Mouse (Mus musculus): ENCODE results near the gene Pde6h. TPM values are rescaled to one million over a fixed set of nuclear protein-coding genes. Genes with fewer than 3 reads are reported as not detected.
A peak's percentile ranks its signal among the peaks of the same experiment; 100 is the strongest.
"Not testable (repeated sequence)": the region's sequence is repeated elsewhere in the genome, so short reads cannot be mapped to it uniquely, and the experiment has no call there.

Gene Pde6h
- polyA plus RNA-seq, 1 experiment from 2014 or later, result 0.09 TPM

DNA sequence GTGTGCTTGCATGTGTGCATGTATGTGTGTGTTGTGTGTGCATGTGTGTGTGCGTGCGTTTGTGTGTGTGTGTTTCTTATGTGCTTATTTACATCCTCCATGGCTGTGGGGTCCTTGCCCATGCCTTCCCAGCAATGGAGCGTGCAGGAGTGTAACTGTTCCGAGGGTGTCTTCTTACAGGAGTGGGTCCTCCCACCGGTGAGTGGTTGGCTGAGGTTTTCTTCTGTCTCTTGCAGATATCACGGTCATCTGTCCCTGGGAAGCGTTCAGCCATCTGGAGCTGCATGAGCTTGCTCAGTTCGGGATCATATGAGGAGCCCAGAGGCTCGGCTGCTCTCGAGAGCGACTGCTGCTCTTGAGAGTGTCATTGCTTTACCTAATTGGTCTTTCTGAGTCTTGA lies 39.3 kb downstream of the Pde6h start:
- WGBS, result 75% methylated on average over 11 of the region's 11 CpGs
- Histone ChIP-seq H3K4me1 (ENCODE audit: control insufficient read depth, insufficient read depth, low read length) (no peaks in the 10 kb centered on the region), H3K4me2 (replicated peaks; ENCODE audit: low read depth, low read length) (no peak overlapping the region), H3K9me3 (ENCODE audit: control insufficient read depth, low read depth, low read length) (no peaks in the 10 kb centered on the region), H3K4me3 (ENCODE audit: low read depth, low read length) (no peak overlapping the region), H3K27ac (ENCODE audit: low read length) (no peak overlapping the region), H3K36me3 (ENCODE audit: control insufficient read depth, insufficient read depth, low read length) (no peaks in the 10 kb centered on the region), H3K9ac (replicated peaks; ENCODE audit: low read depth, low read length) (no peak overlapping the region), H3K27me3 (ENCODE audit: control insufficient read depth, insufficient read depth, low read length) (no peaks in the 10 kb centered on the region)
- no peak for ATAC-seq (ENCODE audit: insufficient number of reproducible peaks, insufficient read depth, low FRiP score, low read depth)

GRCm38 (mm10) chr6:136964609-136965510 lies 41.2 kb downstream of the Pde6h start:
- Histone ChIP-seq H3K9ac (replicated peaks; ENCODE audit: low read depth, low read length) (no peak overlapping the region), H3K9me3 (ENCODE audit: control insufficient read depth, low read depth, low read length) (no peaks in the 10 kb centered on the region), H3K4me1 (ENCODE audit: control insufficient read depth, insufficient read depth, low read length) (no peaks in the 10 kb centered on the region), H3K4me2 (replicated peaks; ENCODE audit: low read depth, low read length) (no peak overlapping the region), H3K27ac (ENCODE audit: low read length) (no peak overlapping the region), H3K36me3 (ENCODE audit: control insufficient read depth, insufficient read depth, low read length) (no peaks in the 10 kb centered on the region), H3K4me3 (ENCODE audit: low read depth, low read length) (no peak overlapping the region), H3K27me3 (ENCODE audit: control insufficient read depth, insufficient read depth, low read length) (no peaks in the 10 kb centered on the region)
- ATAC-seq (ENCODE audit: insufficient number of reproducible peaks, insufficient read depth, low FRiP score, low read depth), result no peak
- WGBS, result 62% methylated on average over 13 of the region's 13 CpGs

- 66% methylated on average over 10 of the region's 10 CpGs for WGBS
- no peak overlapping the region for H3K4me2 ChIP-seq (replicated peaks; ENCODE audit: low read depth, low read length)
- no peak overlapping the region for H3K4me3 ChIP-seq (ENCODE audit: low read depth, low read length)
- H3K36me3 ChIP-seq (ENCODE audit: control insufficient read depth, insufficient read depth, low read length), result no peaks in the 10 kb centered on the region
- no peak overlapping the region for H3K9ac ChIP-seq (replicated peaks; ENCODE audit: low read depth, low read length)
- H3K4me1 ChIP-seq (ENCODE audit: control insufficient read depth, insufficient read depth, low read length), result no peaks in the 10 kb centered on the region
- no peaks in the 10 kb centered on the region for H3K27me3 ChIP-seq (ENCODE audit: control insufficient read depth, insufficient read depth, low read length)
- no peaks in the 10 kb centered on the region for H3K9me3 ChIP-seq (ENCODE audit: control insufficient read depth, low read depth, low read length)
- ATAC-seq (ENCODE audit: insufficient number of reproducible peaks, insufficient read depth, low FRiP score, low read depth), result no peak
- no peak overlapping the region for H3K27ac ChIP-seq (ENCODE audit: low read length)
Observed at GRCm38 (mm10) chr6:136965912-136966311, 42.3 kb downstream of the Pde6h start.

- H3K4me3 ChIP-seq (ENCODE audit: low read depth, low read length), result no peak overlapping the region
- ATAC-seq (ENCODE audit: insufficient number of reproducible peaks, insufficient read depth, low FRiP score, low read depth), result no peak
- H3K27me3 ChIP-seq (ENCODE audit: control insufficient read depth, insufficient read depth, low read length), result no peaks in the 10 kb centered on the region
- H3K9ac ChIP-seq (replicated peaks; ENCODE audit: low read depth, low read length), result no peak overlapping the region
- no peaks in the 10 kb centered on the region for H3K36me3 ChIP-seq (ENCODE audit: control insufficient read depth, insufficient read depth, low read length)
- H3K4me1 ChIP-seq (ENCODE audit: control insufficient read depth, insufficient read depth, low read length), result no peaks in the 10 kb centered on the region
- 72% methylated on average over 4 of the region's 4 CpGs for WGBS
- no peak overlapping the region for H3K27ac ChIP-seq (ENCODE audit: low read length)
- H3K4me2 ChIP-seq (replicated peaks; ENCODE audit: low read depth, low read length), result no peak overlapping the region
- no peaks in the 10 kb centered on the region for H3K9me3 ChIP-seq (ENCODE audit: control insufficient read depth, low read depth, low read length)
Observed at GRCm38 (mm10) chr6:136967466-136967865, 43.8 kb downstream of the Pde6h start.

GRCm38 (mm10) chr6:136968877-136969276 lies 45.2 kb downstream of the Pde6h start:
- not testable (repeated sequence) for H3K9me3 ChIP-seq (ENCODE audit: control insufficient read depth, low read depth, low read length); H3K27me3 ChIP-seq (ENCODE audit: control insufficient read depth, insufficient read depth, low read length); H3K4me2 ChIP-seq (replicated peaks; ENCODE audit: low read depth, low read length); H3K36me3 ChIP-seq (ENCODE audit: control insufficient read depth, insufficient read depth, low read length); ATAC-seq (ENCODE audit: insufficient number of reproducible peaks, insufficient read depth, low FRiP score, low read depth); H3K9ac ChIP-seq (replicated peaks; ENCODE audit: low read depth, low read length); H3K4me1 ChIP-seq (ENCODE audit: control insufficient read depth, insufficient read depth, low read length); H3K4me3 ChIP-seq (ENCODE audit: low read depth, low read length); H3K27ac ChIP-seq (ENCODE audit: low read length)
- 15% methylated on average over 3 of the region's 4 CpGs for WGBS

DNA sequence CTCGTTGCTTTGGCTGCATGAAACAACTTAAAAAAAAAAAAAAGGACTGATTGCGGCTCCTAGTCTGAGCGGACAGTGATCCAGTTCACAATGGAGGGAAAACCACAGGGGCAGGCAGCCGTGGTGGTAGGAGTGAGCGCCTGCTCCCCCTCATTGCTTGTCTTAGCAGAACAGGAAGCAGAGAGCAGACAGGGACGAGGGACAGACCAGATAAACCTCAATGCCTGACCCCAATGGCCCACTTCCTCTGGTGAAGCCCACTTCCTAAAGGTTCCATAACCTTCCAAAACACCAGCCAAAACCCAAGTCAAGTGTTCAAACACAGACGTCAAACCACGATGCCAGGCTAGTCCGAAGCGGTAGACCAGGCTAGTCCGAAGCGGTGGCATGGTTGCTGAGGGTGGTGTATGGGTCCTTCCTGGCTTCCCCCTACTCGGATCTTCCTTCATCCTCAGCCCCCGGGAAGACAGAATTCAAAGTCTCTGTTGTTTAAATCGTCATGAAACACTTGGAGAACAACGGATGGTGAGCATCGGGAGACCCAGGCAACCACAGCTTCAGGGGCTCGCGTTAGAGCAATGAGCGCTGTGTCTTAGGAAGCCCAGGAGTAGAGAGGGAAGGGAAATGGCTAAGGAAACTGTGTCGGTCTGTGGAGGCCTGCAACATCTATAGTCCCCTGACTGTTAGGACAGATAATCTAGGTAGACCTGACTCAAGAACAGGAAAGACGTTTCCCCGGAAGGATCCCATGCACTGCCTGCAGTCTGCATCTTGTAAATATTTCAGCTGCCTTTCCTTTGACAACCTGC lies 55.8 kb downstream of the Pde6h start:
- WGBS, result 80% methylated on average over 23 of the region's 23 CpGs
- no peak overlapping the region for H3K4me2 ChIP-seq (replicated peaks; ENCODE audit: low read depth, low read length)
- no peaks in the 10 kb centered on the region for H3K36me3 ChIP-seq (ENCODE audit: control insufficient read depth, insufficient read depth, low read length)
- H3K4me3 ChIP-seq (ENCODE audit: low read depth, low read length), result no peak overlapping the region
- H3K9ac ChIP-seq (replicated peaks; ENCODE audit: low read depth, low read length), result no peak overlapping the region
- no peaks in the 10 kb centered on the region for H3K9me3 ChIP-seq (ENCODE audit: control insufficient read depth, low read depth, low read length)
- no peak for ATAC-seq (ENCODE audit: insufficient number of reproducible peaks, insufficient read depth, low FRiP score, low read depth)
- no peaks in the 10 kb centered on the region for H3K27me3 ChIP-seq (ENCODE audit: control insufficient read depth, insufficient read depth, low read length)
- H3K4me1 ChIP-seq (ENCODE audit: control insufficient read depth, insufficient read depth, low read length), result 0 out of 2 replicates have a peak, but pooled peaks cover 4% of the 10 kb centered on the region
- no peak overlapping the region for H3K27ac ChIP-seq (ENCODE audit: low read length)

DNA sequence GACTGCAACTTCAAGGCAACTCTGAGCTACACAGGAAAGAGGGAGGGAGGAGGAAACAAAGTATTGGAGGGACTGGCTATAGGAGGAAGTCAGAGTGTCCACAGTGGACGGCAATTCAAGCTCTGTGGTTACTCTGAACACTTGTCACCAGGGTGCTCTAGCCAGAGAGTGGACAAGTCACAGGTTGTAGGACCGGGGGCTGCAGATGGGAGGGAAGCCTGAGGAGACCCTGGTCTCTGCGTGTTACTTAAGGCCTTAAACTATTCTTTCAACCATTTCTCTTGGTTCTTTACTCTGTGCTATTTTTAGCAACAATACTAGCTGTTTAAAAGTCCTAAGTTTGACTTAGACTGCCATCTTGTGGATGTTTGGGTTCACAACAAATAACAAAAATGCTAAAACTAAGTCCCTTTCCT lies 56.7 kb downstream of the Pde6h start:
- H3K4me1 ChIP-seq (ENCODE audit: control insufficient read depth, insufficient read depth, low read length), result peaks cover 7% of the 10 kb centered on the region; the same call in 1 of the 2 replicates
- no peaks in the 10 kb centered on the region for H3K9me3 ChIP-seq (ENCODE audit: control insufficient read depth, low read depth, low read length)
- no peak overlapping the region for H3K4me2 ChIP-seq (replicated peaks; ENCODE audit: low read depth, low read length)
- no peak overlapping the region; the same call in 1 of the 2 replicates for H3K9ac ChIP-seq (replicated peaks; ENCODE audit: low read depth, low read length)
- ATAC-seq (ENCODE audit: insufficient number of reproducible peaks, insufficient read depth, low FRiP score, low read depth), result peak; percentile 63; the same call in 1 of the 2 replicates
- 28% methylated on average over 3 of the region's 3 CpGs for WGBS
- no peaks in the 10 kb centered on the region for H3K27me3 ChIP-seq (ENCODE audit: control insufficient read depth, insufficient read depth, low read length)
- H3K27ac ChIP-seq (ENCODE audit: low read length), result peak overlapping the region; percentile 24; the same call in 1 of the 2 replicates
- no peak overlapping the region for H3K4me3 ChIP-seq (ENCODE audit: low read depth, low read length)
- H3K36me3 ChIP-seq (ENCODE audit: control insufficient read depth, insufficient read depth, low read length), result no peaks in the 10 kb centered on the region

GRCm38 (mm10) chr6:136982581-136982980 lies 58.9 kb downstream of the Pde6h start:
- 87% methylated on average over 6 of the region's 6 CpGs for WGBS
- H3K9me3 ChIP-seq (ENCODE audit: control insufficient read depth, low read depth, low read length), result no peaks in the 10 kb centered on the region
- ATAC-seq (ENCODE audit: insufficient number of reproducible peaks, insufficient read depth, low FRiP score, low read depth), result no peak

More at GRCm38 (mm10) chr6:136982581-136982980, 58.9 kb downstream of the Pde6h start:
- peaks cover 15% of the 10 kb centered on the region; the same call in 1 of the 2 replicates for H3K4me1 ChIP-seq (ENCODE audit: control insufficient read depth, insufficient read depth, low read length)
- H3K4me2 ChIP-seq (replicated peaks; ENCODE audit: low read depth, low read length), result no peak overlapping the region
- H3K9ac ChIP-seq (replicated peaks; ENCODE audit: low read depth, low read length), result no peak overlapping the region
- H3K27ac ChIP-seq (ENCODE audit: low read length), result no peak overlapping the region
- H3K27me3 ChIP-seq (ENCODE audit: control insufficient read depth, insufficient read depth, low read length), result no peaks in the 10 kb centered on the region
- H3K36me3 ChIP-seq (ENCODE audit: control insufficient read depth, insufficient read depth, low read length), result no peaks in the 10 kb centered on the region
- no peak overlapping the region for H3K4me3 ChIP-seq (ENCODE audit: low read depth, low read length)

All from stomach, embryonic 14.5 days (tissue).